Mouse (Mus musculus) frontal cortex, postnatal 14 days (tissue): ENCODE measurements around the gene Ppp1r3f.
A peak's percentile ranks its signal among the peaks of the same experiment; 100 is the strongest.

Experiments
- DNase-seq, 2 experiments: peaks; one replicate each; pipeline ENCODE4 v3.0.0; 2022; ENCODE audit warnings: low spot score in 2 of 2

The Ppp1r3f gene

DNA sequence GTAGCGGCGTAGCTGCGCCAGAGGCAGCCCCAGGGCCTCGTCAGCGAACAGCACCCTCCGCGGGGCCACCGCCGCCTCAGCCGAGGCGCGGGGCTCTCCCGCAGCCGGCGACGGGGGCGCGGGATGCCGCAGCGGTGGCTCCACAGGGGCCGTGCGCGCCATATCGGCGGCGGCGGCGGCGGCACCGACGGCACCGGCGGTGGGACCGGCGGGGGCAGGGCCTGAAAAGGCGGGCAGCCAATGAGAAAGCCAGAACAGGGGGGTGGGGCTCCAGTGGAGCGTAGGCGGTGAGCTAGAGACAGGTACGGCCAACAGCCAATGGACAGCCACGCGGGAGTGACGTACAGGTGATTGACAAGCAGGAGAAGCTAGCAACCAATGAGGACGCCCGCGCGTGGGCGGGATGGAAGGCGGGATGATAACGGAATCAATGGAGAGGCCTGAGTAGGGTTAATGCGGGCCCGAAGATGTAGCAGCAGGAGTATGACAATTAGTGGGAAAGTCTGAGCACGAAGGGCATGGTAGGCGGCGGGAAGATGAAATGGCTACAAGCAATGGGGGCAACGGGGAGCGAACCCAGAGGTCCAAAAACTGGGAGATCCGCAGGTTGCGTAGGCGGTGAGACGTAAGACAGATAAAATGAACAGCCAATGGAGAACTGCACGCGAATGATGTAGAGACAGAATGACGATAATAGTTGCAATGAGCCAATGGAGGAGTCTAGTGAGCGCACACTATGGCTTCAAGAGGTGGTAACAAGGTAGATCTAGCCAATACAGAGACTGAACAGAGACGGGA, at the start of gene Ppp1r3f:
Ppp1r3f (minus strand) TSS at position 197 of the 798 bp plus-strand sequence.
- peak; percentile 95 to 97 for DNase-seq

DNA sequence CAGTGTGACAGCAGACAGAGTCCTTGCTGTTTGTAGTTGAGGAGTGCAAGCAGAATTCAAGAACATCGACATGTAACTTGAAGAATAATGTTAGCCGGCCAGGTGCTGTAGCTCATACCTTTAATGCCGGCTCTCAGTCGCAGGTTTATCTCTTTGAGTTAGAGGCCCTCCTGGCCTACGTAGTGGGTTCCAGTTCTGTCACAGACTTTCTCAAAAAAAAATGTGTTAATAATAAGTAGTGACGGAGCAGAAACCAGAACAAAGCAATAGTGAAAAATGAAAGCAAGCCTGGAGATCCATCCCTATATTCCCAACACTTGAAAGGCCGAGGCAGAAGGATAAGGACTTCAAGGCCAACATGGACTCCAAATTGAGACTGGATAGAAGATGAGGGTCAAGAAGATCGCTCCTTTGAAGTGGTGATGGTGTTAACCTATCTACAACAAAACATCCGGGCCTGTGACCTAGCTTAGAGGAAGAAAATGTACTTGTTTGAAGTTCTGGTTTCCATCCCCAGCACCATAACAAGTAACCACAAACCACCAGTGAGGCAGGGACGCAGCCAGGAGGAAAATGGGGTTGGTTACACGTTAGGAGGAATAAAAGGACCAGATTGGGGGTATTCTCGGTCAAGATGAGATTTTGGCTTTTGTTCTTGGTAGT, 43.9 kb upstream of the Ppp1r3f start:
- DNase-seq, result no peak

DNA sequence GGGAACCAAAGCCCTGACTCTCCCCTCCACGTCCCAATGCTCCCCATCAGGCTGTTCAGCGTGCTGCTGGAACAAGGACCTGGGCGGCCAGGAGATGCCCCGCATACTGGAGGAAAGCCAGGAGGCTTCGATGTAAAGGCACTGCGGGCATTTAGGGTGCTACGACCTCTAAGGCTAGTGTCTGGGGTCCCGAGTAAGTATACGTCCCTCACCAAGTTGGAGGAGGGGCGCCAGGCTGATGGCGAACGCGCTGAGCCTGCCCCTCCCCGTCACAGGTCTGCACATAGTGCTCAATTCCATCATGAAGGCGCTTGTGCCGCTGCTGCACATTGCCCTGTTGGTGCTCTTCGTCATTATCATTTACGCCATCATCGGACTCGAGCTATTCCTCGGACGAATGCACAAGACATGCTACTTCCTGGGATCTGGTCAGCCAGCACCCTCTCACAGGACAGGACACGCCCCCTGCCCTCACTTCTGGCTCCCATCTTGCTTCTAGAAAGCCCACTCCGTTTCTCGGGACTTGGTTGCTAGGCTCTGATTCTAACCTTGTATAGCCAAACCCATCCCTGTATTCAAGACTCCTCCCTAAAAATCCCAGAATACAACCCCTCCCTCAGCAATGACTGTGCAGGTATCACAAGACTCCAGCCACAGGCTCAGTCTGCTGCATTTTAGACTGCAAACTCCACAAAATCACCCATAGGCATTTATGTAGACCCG, 36.6 kb upstream of the Ppp1r3f start:
- DNase-seq, result peak in 1 of 2 experiments; percentile 11

DNA sequence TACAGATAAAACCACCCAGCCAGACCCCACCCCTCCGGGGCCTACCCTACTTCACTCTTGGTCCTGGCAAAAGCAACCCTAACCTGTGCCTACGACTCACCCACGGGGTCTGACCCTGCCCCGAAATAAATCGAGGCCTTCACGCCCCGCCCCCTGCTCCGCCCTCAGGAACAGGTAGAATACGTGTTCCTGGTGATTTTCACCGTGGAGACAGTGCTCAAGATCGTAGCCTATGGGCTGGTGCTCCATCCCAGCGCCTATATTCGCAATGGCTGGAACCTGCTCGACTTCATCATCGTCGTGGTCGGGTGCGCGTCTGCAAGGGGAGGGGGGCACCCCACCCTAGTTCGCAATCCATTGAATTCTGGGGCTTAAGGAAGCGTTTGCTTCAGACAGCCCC, 36.0 kb upstream of the Ppp1r3f start:
- DNase-seq, result no peak

DNA sequence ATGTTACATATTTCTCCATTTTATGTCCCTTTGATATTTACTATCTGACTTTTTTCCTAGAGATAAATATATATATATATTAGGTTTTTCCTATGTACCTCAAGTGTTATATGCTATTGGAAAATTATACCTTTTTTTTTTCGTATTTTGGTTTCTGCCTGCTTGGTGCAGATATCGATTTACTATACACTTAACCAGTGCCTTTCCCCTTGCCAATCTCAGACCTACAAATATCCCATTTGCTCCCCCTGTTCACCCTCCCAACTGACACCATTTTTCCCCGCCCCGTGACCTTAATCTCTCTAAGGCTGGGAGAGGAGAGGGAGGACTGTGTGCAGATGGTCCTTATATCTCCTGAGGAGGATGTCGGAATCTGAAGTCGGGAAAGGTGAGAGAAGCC, 32.7 kb upstream of the Ppp1r3f start, which contains the start of gene Cacna1f:
Cacna1f (plus strand) TSS at position 301 of the 400 bp plus-strand sequence.
- no peak for DNase-seq

DNA sequence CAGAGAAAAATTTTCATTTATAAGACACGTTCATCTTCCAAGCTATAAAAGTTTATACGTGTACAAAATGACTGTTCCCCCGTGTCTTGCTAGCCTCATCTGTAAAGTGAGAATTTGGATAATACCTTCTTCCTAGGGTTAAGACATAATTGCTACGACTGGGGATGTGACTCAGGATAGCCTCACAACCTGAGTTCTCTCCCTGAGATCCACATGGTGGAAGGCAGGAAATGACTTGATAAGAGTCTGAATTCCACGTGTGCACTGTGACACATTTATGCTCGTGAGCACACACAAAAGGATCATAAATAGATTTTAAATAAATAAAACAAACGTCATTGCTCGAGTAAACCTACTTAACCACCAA, 31.5 kb upstream of the Ppp1r3f start:
- DNase-seq, result no peak

DNA sequence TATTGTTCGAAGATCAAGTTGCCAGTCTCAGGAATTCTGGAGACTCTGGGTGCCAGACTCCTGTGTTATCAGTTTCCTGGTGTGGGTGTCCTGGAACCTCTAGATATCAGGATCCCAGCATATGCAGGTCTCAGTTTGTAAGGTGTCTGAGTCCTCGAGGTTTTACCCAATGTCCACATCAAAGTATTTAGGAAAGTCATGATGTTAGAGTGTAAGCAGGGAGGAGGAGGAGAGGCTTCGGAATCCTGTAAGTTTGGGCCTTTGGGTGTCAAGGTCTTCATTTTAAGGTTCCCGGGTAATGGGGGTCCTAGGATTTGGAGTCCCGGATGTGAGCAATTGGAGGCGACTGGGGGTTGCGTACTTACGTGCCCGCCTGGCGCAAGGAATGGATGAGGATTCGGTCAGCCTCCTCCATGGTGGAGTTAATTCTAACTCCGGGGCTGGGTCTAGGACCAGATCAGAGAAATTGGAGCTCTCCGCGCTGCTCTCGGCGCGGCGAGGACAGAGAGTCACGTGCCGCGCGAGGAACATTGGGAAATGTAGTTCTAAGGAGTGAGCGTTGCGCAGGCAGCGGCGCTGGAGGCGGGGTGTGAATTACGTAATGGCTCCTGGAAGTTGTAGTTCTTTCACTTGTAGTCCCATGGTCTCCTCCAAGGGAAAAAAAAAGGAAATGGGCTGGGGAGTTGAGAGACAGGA, 30.9 kb upstream of the Ppp1r3f start, which contains the start of gene Ccdc22:
Ccdc22 (minus strand) TSS at position 639 of the 696 bp plus-strand sequence.
- peak; percentile 71 to 77 for DNase-seq

DNA sequence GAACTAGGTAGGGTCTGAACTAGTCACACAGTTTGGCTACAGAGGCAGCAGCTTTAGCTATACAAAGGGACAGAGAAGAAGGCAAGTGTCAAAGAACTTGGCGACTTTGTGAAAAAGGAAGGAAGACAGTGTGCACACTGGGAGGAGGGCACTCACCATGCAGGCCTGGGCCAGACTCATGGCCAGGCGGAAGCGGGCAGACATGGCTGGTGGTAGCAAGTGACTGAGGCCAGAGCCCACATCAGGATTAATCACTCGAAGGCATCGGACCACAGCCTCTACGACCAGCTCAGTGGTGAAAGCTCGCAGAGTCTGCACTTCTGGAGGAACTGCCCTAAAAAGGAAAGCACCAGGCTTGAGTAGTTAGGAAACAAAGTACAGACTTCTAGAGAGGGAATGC, 29.9 kb upstream of the Ppp1r3f start:
- no peak for DNase-seq

DNA sequence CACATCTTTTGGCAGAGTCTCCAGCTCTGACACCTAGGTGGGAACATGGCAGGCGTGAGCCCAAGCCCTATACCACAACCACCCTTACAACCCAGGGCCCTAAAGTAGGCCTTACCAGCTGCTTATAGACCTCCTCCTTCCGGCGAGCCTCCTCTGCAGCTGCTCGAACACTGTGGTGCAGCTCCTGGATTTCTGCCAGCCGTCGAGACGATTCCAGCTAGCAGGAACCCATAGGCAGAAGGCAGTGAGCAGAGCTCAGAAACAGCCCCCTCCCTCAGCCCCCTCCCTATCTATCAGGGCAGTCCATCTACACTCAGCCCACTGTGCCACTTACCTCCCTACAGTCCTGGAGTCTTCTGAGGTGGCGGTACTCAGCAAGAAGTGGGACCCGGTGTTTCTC, 21.3 kb upstream of the Ppp1r3f start:
- no peak for DNase-seq

DNA sequence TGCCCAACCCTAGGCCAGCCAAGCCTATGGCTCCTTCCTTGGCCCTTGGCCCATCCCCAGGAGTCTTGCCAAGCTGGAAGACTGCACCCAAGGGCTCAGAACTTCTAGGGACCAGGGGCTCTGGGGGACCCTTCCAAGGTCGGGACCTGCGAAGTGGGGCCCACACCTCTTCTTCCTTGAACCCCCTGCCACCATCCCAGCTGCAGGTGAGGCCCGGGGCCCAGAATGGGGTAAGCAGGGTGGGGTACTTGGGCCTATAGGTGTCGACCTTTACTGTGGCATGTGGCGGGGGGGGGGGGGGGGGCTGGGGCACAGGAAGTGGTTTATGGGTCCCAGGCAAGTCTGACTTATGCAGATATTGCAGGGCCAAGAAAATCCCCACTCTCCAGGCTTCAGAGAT, 12.3 kb upstream of the Ppp1r3f start:
- no peak for DNase-seq

DNA sequence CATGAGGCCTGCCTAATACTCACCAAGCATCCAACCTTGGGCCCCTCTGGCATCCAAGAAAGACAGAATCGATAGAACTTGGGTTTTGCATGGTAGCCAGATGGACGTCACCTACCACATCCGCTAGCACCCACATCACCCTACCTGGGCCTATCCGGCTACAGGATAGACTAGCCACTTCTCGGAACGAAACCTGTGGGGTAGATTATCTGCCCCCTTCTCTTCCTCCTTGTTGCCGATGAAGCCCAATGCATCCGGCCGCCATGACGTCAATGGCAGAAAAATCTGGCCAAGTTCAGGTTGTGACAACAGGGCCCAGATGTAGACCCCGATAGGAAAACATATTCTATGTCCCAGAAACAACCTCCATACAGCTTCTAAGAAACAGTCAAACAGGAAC, 9.8 kb upstream of the Ppp1r3f start:
- no peak for DNase-seq

DNA sequence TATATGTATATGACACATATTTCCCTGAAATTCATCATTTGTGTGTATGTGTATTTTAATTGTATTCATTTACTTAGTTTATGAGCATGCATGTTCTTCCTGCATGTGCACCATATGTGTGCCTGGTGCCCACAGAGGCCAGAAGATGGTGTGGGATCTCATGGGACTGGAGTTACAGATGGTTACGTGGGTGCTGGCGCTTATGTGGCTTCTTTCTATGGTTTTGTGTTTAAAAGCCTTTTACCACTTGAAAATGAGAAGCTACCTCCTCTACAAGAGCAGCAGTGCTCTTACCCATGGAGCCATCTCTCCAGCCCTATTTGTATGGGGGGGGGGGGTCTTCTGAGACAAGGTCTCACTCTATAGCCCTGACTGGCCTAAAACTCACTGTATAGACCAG, 7.1 kb upstream of the Ppp1r3f start:
- DNase-seq, result no peak

DNA sequence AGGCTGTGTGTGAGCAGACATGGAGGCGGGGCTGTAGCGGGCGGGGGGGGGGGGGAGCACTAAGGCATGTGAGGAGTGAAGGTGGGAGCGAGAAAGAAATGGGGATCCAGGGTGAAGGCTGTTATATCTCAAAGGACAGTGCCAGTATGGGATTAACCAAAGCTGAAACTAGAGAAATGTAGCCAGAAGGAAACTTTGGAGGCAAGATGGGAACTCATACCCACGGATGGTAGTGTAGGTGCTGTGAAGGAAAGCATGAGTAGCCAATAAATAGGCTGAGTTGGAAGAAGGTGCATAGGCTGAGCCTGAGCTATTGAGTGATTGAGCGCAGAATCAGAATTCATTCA, 775 bp upstream of the Ppp1r3f start:
- DNase-seq, result no peak

DNA sequence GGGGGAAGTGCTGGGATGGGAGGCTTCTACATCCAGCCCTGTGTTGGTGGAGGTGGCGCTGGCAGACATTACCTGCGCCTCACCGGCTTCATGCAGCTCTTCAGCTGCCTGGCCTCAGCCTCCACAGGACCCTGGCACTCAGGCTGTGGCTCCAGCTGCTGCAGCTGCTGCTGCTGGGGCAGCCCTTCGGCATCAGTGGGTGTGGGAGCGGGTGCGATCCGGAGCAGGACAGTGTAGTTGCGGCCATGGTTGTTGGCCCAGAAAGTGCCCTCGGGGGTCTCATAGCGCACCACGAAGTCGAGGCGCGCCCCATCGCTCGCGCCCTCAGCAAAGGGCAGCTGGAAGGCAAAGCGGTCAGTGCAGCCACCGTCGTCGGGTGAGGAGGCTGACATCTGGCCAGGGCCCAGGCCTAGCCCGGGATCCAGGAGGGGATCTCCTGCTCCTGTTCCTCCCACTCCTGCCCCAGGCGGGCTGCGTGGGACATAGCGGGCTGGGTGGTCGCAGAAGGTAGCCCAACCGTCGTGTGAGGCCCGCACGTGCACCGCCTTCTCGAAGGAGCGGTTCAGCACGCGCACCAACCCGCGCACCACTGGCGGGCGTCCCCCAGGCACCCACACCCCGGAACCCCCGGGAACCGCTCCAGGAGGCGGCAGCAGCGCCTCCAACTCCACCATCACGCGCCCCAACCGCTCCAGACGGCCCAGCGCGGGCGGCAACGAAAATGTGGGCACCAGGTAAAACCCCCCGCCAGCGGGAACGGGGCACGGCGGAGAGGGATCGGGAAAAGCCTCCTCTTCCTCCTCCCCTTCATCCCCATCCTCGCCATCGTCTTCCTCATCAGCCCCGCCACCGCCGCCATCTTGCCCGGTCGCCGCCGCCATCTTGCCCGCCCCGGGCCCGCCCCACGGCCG, 652 bp downstream of the Ppp1r3f start, which contains the start of gene Foxp3:
Foxp3 (plus strand) TSS at position 469 of the 911 bp plus-strand sequence.
- DNase-seq, result peak; percentile 21 to 22

DNA sequence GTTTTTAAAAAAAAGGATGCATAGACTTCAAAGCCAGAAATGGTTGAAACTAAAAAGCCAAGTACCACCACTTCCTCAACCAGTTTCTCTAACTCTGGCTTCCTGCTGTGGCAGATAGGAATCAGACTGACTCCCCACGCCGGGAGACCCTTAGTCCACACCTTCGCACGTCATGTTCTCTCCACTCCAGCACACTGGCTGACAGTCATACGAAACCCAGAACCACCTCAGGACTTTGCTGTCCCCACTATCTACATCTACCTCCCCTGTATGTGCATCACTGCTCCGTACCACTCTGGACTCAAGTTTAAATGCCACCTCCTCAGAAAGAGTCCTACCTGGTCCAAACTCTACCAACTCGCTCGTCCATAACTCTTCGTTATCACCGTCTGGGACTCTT, 1.6 kb downstream of the Ppp1r3f start:
- no peak for DNase-seq

DNA sequence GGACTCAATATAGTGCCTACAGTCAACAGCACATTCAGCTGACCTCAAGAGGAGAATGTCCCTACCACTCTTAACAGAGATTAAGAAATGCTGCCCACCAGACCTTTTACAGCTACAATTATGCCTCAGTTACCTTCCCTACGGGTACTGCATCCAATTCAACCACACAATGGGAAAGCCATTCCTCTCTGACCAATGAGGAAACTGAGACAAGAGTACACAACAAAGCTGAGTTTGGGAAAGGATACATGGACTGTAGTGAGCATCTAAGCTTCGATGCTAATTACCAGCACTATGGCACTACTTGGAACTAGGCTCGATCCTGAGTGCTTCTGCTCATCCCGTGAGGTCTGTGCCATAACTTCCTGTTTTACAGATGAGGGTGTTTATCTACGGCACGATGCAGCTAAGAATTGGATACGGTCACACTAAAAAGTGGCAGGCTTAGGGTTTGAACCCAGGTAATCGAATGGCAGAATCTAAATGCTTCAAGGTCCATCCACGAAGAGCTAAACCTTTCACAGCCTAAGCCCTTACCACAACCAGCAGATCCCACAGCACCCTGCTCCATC, 2.4 kb downstream of the Ppp1r3f start:
- DNase-seq, result no peak

DNA sequence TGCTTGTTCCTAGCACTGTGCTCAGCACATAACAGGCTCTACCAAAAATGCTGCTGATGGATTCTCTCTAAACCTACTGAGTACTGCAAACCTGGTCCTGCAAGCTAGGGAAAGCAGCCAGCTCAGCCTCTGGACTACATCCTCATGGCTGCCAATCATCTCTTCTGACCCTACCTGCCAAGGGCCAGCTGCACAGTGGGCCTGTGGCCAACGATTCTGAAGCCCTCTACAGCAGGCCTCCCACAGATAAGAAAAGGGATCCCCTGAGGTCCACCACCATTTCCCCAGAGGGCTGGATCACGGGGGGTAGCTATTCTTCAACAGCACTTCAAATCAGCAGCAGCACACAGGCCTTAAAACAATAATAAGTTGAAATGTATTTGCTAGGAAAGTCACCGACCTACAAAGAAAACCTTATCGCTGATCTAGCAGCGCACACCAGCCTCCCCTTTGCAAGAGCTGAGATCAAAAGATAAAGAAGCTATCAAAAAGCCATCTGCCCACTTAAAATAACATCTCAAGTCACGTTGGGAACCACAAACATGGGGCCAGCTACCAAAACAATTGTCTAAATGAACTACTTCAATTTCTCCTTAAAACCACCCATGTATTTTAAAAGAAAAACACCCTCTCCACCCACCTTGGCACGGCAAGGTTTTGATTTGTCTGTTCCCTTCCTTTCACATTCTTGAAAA, 3.5 kb downstream of the Ppp1r3f start:
- DNase-seq, result no peak

DNA sequence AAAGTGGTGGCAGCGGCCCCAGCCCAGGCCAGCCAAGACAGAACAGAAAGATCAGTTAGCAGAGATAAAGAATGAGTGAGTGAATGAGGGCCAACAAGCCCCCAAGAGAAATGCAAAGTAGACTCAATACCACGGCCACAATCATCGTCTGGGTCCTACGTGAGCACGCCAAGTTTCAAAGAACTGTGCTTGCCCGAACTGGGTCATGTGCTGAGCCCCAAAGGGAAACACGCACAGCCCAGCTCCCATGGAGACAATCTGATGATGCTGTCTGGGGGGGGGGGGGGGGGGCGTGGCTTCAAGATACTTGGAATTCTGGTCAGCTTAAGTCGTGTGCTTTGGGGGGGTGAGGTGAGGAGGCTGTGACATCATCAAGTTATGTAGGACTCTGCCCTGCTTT, 6.6 kb downstream of the Ppp1r3f start:
- no peak for DNase-seq

DNA sequence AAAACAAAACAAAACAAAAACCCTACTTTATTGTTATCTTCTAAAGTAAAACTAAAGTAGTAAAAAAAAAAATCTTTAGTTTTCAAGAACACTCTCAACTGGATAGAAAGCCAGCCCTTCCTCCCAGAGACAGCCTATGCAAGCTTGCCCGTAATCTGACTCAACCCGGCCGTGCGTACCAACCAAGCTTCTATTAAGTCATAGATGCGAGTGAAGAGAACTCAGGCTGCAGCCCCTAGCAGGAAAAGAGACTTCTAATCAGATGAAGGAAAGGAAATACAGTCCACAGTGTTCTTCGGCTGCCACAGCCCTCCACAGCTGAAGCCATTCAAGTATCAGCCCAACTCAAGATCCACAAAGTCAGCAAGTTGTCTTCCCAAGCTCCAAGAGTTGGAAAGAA, 7.7 kb downstream of the Ppp1r3f start:
- no peak for DNase-seq

DNA sequence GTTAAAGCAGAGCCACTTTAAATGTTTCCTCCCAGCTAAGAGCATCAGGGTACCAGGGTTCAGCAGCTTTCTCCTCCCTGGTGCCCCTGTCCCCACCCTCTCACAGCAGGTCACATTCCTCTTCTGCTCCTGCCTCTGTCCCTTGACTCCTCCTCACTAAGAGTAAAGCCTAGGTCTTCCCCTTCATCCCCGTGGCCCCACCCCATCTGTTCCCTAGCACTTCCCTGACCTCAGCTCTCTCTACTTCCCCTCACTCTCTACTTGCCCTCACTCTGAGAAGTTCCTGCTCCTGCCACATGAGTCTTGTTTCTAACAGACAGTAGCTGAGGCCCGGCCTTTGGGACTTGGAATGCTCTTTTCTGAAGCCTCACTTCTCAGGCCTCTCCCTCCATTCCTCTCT, 11.0 kb downstream of the Ppp1r3f start:
- no peak for DNase-seq
